17 mouse cellular contexts compared by ENCODE assay signal in the genomic region with DNA sequence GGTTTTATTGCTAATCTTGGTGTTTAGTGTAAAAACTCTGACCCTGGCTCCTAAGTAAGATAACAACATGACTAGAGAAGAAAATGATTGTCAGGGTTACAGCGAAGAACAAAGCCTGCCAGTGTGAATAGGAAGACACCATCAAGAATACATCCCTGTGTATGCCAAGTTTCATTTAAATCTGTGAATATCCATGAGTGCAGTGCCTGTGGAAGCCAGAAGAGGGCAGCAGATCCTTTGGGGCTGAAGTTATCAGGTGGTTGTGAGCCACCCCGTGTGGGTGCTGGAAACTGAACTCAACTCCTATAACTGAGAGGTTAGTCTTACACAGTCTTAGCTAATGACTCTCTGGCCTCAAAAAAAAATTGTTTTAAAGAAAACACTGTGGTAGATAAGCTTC.
DNase-seq lines count a peak whose midpoint lies in the region; ATAC-seq and TF ChIP-seq lines count a peak whose summit lies in the region.
"Had no signal": no experiment of that assay in that cellular context is flagged by ENCODE, and none has a peak within 500 bp of the region (broad histone marks: within the 10 kb centered on the region; RNA-seq: fewer than 3 reads in every experiment).

No protein-coding gene starts in this region.

- TF ChIP-seq EP300 in lung, postnatal 0 days (IDR thresholded peaks at IDR 0.05), result no peak

- H3K4me2 ChIP-seq in hindbrain, postnatal 0 days (ENCODE audit: low read depth, low read length), result no peak overlapping the region
- no peak overlapping the region for H3K4me2 ChIP-seq in hindbrain, embryonic 12.5 days (replicated peaks)
- no peak overlapping the region for H3K4me2 ChIP-seq in lung, postnatal 0 days (replicated peaks; ENCODE audit: low read depth, low read length)
- H3K4me2 ChIP-seq in neural tube, embryonic 15.5 days, result no peak overlapping the region
- no peak overlapping the region for H3K4me2 ChIP-seq in kidney, embryonic 14.5 days (replicated peaks; ENCODE audit: low read depth, low read length)
- H3K4me2 ChIP-seq: embryonic facial prominence, embryonic 12.5 days; forebrain, embryonic 12.5 days; heart, embryonic 12.5 days; limb, embryonic 13.5 days had no signal

- 86% methylated on average over 2 of the region's 2 CpGs for WGBS in hindbrain, postnatal 0 days
- WGBS in hindbrain, embryonic 12.5 days, result 92% methylated on average over 2 of the region's 2 CpGs
- 75% methylated on average over 2 of the region's 2 CpGs for WGBS in lung, postnatal 0 days
- 94% methylated on average over 2 of the region's 2 CpGs for WGBS in neural tube, embryonic 15.5 days
- 77% methylated on average over 2 of the region's 2 CpGs for WGBS in kidney, embryonic 14.5 days

- no peak for DNase-seq in hindbrain, postnatal 0 days (ENCODE audit: low spot score)
- DNase-seq in lung, postnatal 0 days (ENCODE audit: low spot score), result no peak
- no peak for DNase-seq in lung, postnatal 4 days
- DNase-seq in ES-CJ7 (ENCODE audit: low read depth, low spot score), result peak; percentile 41
- DNase-seq in naive thymus-derived CD4-positive, alpha-beta T cell, adult 2 months (ENCODE audit: low read depth), result peak; percentile 34
- DNase-seq: cerebellum, postnatal 25 days; kidney, postnatal 14 days; thymus, postnatal 25 days had no signal

- no peak overlapping the region for H3K27ac ChIP-seq in hindbrain, postnatal 0 days
- no peak overlapping the region for H3K27ac ChIP-seq in hindbrain, embryonic 12.5 days
- H3K27ac ChIP-seq in lung, postnatal 0 days (ENCODE audit: low read length), result no peak overlapping the region
- H3K27ac ChIP-seq in neural tube, embryonic 15.5 days (replicated peaks), result no peak overlapping the region
- no peak overlapping the region for H3K27ac ChIP-seq in kidney, embryonic 14.5 days (ENCODE audit: low read depth, low read length)
- H3K27ac ChIP-seq: embryonic facial prominence, embryonic 12.5 days; forebrain, embryonic 12.5 days; limb, embryonic 13.5 days; macrophage had no signal

- H3K27me3 ChIP-seq in hindbrain, postnatal 0 days (ENCODE audit: insufficient read depth, low read length), result no peaks in the 10 kb centered on the region
- H3K27me3 ChIP-seq in hindbrain, embryonic 12.5 days, result no peaks in the 10 kb centered on the region
- H3K27me3 ChIP-seq in lung, postnatal 0 days (replicated peaks; ENCODE audit: insufficient read depth, low read length), result no peaks in the 10 kb centered on the region
- H3K27me3 ChIP-seq in neural tube, embryonic 15.5 days (replicated peaks), result no peaks in the 10 kb centered on the region
- no peaks in the 10 kb centered on the region for H3K27me3 ChIP-seq in kidney, embryonic 14.5 days (ENCODE audit: control insufficient read depth, insufficient read depth, low read length)
- H3K27me3 ChIP-seq: embryonic facial prominence, embryonic 12.5 days; forebrain, embryonic 12.5 days; heart, embryonic 12.5 days; limb, embryonic 13.5 days had no signal

- H3K9me3 ChIP-seq in hindbrain, postnatal 0 days (ENCODE audit: low read length), result no peaks in the 10 kb centered on the region
- H3K9me3 ChIP-seq in hindbrain, embryonic 12.5 days (replicated peaks), result no peaks in the 10 kb centered on the region
- no peaks in the 10 kb centered on the region for H3K9me3 ChIP-seq in lung, postnatal 0 days (ENCODE audit: low read length)
- H3K9me3 ChIP-seq in neural tube, embryonic 15.5 days (replicated peaks), result no peaks in the 10 kb centered on the region
- no peaks in the 10 kb centered on the region; the same call in 1 of the 2 replicates for H3K9me3 ChIP-seq in kidney, embryonic 14.5 days (ENCODE audit: control insufficient read depth, low read length)
- H3K9me3 ChIP-seq: embryonic facial prominence, embryonic 12.5 days; forebrain, embryonic 12.5 days had no signal

- TF ChIP-seq CTCF in hindbrain, postnatal 0 days (IDR thresholded peaks at IDR 0.05; ENCODE audit: low read depth), result peak; percentile 33; the same call in 1 of the 2 replicates
- TF ChIP-seq CTCF in lung, postnatal 0 days (IDR thresholded peaks at IDR 0.05), result peak; percentile 37; the same call in 1 of the 2 replicates

- H3K9ac ChIP-seq in hindbrain, postnatal 0 days (replicated peaks; ENCODE audit: low read length), result no peak overlapping the region
- H3K9ac ChIP-seq in hindbrain, embryonic 12.5 days, result no peak overlapping the region
- no peak overlapping the region for H3K9ac ChIP-seq in lung, postnatal 0 days (replicated peaks; ENCODE audit: low read depth)
- no peak overlapping the region for H3K9ac ChIP-seq in neural tube, embryonic 15.5 days (replicated peaks)
- no peak overlapping the region for H3K9ac ChIP-seq in kidney, embryonic 14.5 days (ENCODE audit: low read depth, low read length)
- H3K9ac ChIP-seq: embryonic facial prominence, embryonic 12.5 days; forebrain, embryonic 12.5 days; heart, embryonic 12.5 days; limb, embryonic 13.5 days had no signal

- no peaks in the 10 kb centered on the region for H3K36me3 ChIP-seq in hindbrain, postnatal 0 days (ENCODE audit: insufficient read depth, low read length)
- H3K36me3 ChIP-seq in hindbrain, embryonic 12.5 days, result no peaks in the 10 kb centered on the region
- no peaks in the 10 kb centered on the region for H3K36me3 ChIP-seq in lung, postnatal 0 days (ENCODE audit: insufficient read depth, low read length)
- H3K36me3 ChIP-seq in neural tube, embryonic 15.5 days, result no peaks in the 10 kb centered on the region
- H3K36me3 ChIP-seq in kidney, embryonic 14.5 days (ENCODE audit: control insufficient read depth, insufficient read depth, low read length), result no peaks in the 10 kb centered on the region
- H3K36me3 ChIP-seq: embryonic facial prominence, embryonic 12.5 days; forebrain, embryonic 12.5 days had no signal

- no peak overlapping the region for H3K4me3 ChIP-seq in hindbrain, postnatal 0 days (ENCODE audit: low read length)
- no peak overlapping the region for H3K4me3 ChIP-seq in hindbrain, embryonic 12.5 days
- H3K4me3 ChIP-seq in lung, postnatal 0 days (ENCODE audit: low read depth, low read length), result no peak overlapping the region
- no peak overlapping the region for H3K4me3 ChIP-seq in neural tube, embryonic 15.5 days (replicated peaks)
- no peak overlapping the region for H3K4me3 ChIP-seq in kidney, embryonic 14.5 days (ENCODE audit: low read length)
- H3K4me3 ChIP-seq: embryonic facial prominence, embryonic 12.5 days; forebrain, embryonic 12.5 days; heart, embryonic 12.5 days; limb, embryonic 13.5 days had no signal

- H3K4me1 ChIP-seq in hindbrain, postnatal 0 days (ENCODE audit: insufficient read depth, low read length), result no peaks in the 10 kb centered on the region
- peaks cover 4% of the 10 kb centered on the region; the same call in 1 of the 2 replicates for H3K4me1 ChIP-seq in hindbrain, embryonic 12.5 days
- H3K4me1 ChIP-seq in lung, postnatal 0 days (ENCODE audit: insufficient read depth, low read depth, low read length), result no peaks in the 10 kb centered on the region
- H3K4me1 ChIP-seq in neural tube, embryonic 15.5 days, result no peaks in the 10 kb centered on the region
- H3K4me1 ChIP-seq in kidney, embryonic 14.5 days (ENCODE audit: control insufficient read depth, insufficient read depth, low read length), result no peaks in the 10 kb centered on the region
- H3K4me1 ChIP-seq: embryonic facial prominence, embryonic 12.5 days had no signal

- ATAC-seq in hindbrain, postnatal 0 days, result no peak
- no peak for ATAC-seq in hindbrain, embryonic 12.5 days (ENCODE audit: low FRiP score)
- ATAC-seq in lung, postnatal 0 days, result no peak
- no peak for ATAC-seq in neural tube, embryonic 15.5 days (ENCODE audit: low FRiP score)
- no peak for ATAC-seq in kidney, embryonic 14.5 days (ENCODE audit: low FRiP score, low TSS enrichment)
- ATAC-seq: midbrain, embryonic 16.5 days had no signal

Comparison
In these comparisons a context has a peak if more than half of its experiments do, and no peak if none do; other contexts are left out.
1. DNase-seq: peak in ES-CJ7 (single experiment) and naive thymus-derived CD4-positive, alpha-beta T cell, adult 2 months (single experiment); none in hindbrain, postnatal 0 days (single experiment), lung, postnatal 0 days (single experiment) and lung, postnatal 4 days (0 of 2).